10 mouse cellular contexts compared by ENCODE assay signal in the genomic region with DNA sequence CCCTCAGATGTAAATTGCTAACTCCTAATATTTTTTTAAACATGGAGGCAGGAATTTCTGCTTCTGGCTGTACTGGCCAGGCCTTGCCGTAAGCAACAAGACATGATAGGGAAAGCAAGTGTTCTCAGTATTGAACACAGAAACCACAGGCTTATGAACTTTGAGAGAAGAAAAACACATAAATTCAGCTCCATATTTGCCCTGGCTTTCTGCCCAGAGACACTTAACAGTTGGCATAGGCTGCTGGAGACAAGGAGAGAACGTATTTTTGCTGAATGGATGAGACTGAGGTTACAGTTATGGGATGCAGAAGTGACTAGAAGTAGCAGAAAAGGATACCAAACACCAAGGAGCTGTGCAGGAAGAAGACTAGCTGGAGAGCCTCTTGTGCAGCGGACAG.
DNase-seq lines count a peak whose midpoint lies in the region; ATAC-seq and TF ChIP-seq lines count a peak whose summit lies in the region.
"Had no signal": no experiment of that assay in that cellular context is flagged by ENCODE, and none has a peak within 500 bp of the region (broad histone marks: within the 10 kb centered on the region; RNA-seq: fewer than 3 reads in every experiment).

No protein-coding gene starts in this region.

- no peak for ATAC-seq in kidney, embryonic 14.5 days (ENCODE audit: low FRiP score, low TSS enrichment)
- no peak for ATAC-seq in lung, embryonic 14.5 days (ENCODE audit: insufficient read depth)
- no peak for ATAC-seq in liver, embryonic 12.5 days
- ATAC-seq: inflammation-experienced regulatory T-cells, adult 6 months had no signal

- H3K36me3 ChIP-seq in kidney, adult 2 months (ENCODE audit: control insufficient read depth, insufficient read depth, low read length), result no peaks in the 10 kb centered on the region
- H3K36me3 ChIP-seq in kidney, embryonic 14.5 days (ENCODE audit: control insufficient read depth, insufficient read depth, low read length), result no peaks in the 10 kb centered on the region
- no peaks in the 10 kb centered on the region for H3K36me3 ChIP-seq in lung, embryonic 14.5 days (ENCODE audit: insufficient read depth)
- H3K36me3 ChIP-seq in liver, embryonic 12.5 days, result no peaks in the 10 kb centered on the region

- no peak overlapping the region for H3K27ac ChIP-seq in kidney, adult 2 months (ENCODE audit: insufficient read depth, low read depth, low read length)
- no peak overlapping the region for H3K27ac ChIP-seq in kidney, embryonic 14.5 days (ENCODE audit: low read depth, low read length)
- H3K27ac ChIP-seq in lung, embryonic 14.5 days (ENCODE audit: low read depth), result no peak overlapping the region
- no peak overlapping the region for H3K27ac ChIP-seq in liver, embryonic 12.5 days
- H3K27ac ChIP-seq: liver, embryonic 14.5 days had no signal

- no peak for TF ChIP-seq CTCF in kidney, adult 2 months (conservative IDR thresholded peaks at IDR 0.05; ENCODE audit: insufficient read depth, insufficient read length, low read depth, low read length)
- TF ChIP-seq CTCF in lung, embryonic 14.5 days (IDR thresholded peaks at IDR 0.05; ENCODE audit: low read depth), result no peak

- H3K9me3 ChIP-seq in kidney, embryonic 14.5 days (ENCODE audit: control insufficient read depth, low read length), result no peaks in the 10 kb centered on the region
- no peaks in the 10 kb centered on the region for H3K9me3 ChIP-seq in lung, embryonic 14.5 days (ENCODE audit: low read depth, low read length)
- H3K9me3 ChIP-seq in liver, embryonic 12.5 days (replicated peaks), result no peaks in the 10 kb centered on the region

- H3K4me3 ChIP-seq in kidney, adult 2 months (ENCODE audit: insufficient read depth, low read depth, low read length), result no peak overlapping the region
- no peak overlapping the region for H3K4me3 ChIP-seq in kidney, embryonic 14.5 days (ENCODE audit: low read length)
- H3K4me3 ChIP-seq in lung, embryonic 14.5 days (ENCODE audit: low read depth, low read length), result no peak overlapping the region
- H3K4me3 ChIP-seq in liver, embryonic 12.5 days, result no peak overlapping the region

- intact Hi-C loops in left cerebral cortex, postnatal 25 days (cut with DNase I), result no loop called here

- H3K9ac ChIP-seq in kidney, embryonic 14.5 days (ENCODE audit: low read depth, low read length), result no peak overlapping the region
- H3K9ac ChIP-seq in lung, embryonic 14.5 days, result no peak overlapping the region
- no peak overlapping the region for H3K9ac ChIP-seq in liver, embryonic 12.5 days
- H3K9ac ChIP-seq: liver, embryonic 14.5 days had no signal

- WGBS in kidney, adult 2 months, result 66% methylated on average over 3 of the region's 3 CpGs
- WGBS in kidney, embryonic 14.5 days, result 67% methylated on average over 3 of the region's 3 CpGs
- 43% methylated on average over 3 of the region's 3 CpGs for WGBS in lung, embryonic 14.5 days
- WGBS in liver, embryonic 12.5 days (ENCODE audit: insufficient replicate concordance), result 70% methylated on average over 3 of the region's 3 CpGs

- DNase-seq in adrenal gland, postnatal 10 days, result peak; percentile 33
- no peak for DNase-seq in adrenal gland, postnatal 25 days
- peak; percentile 25 for DNase-seq in kidney, adult 2 months
- peak; percentile 8 for DNase-seq in brain, adult 2 months (ENCODE audit: low read depth, low spot score)
- DNase-seq in lung, embryonic 14.5 days, result peak; percentile 69
- DNase-seq in left cerebral cortex, postnatal 25 days (ENCODE audit: low spot score in 2 of 2), result no peak

- TF ChIP-seq POLR2A in kidney, adult 2 months (IDR thresholded peaks at IDR 0.05; ENCODE audit: low read depth, low read length), result no peak

- no peaks in the 10 kb centered on the region for H3K4me1 ChIP-seq in kidney, adult 2 months (ENCODE audit: control insufficient read depth, insufficient read depth, low read length)
- no peaks in the 10 kb centered on the region for H3K4me1 ChIP-seq in kidney, embryonic 14.5 days (ENCODE audit: control insufficient read depth, insufficient read depth, low read length)
- H3K4me1 ChIP-seq in lung, embryonic 14.5 days (ENCODE audit: insufficient read depth), result no peaks in the 10 kb centered on the region; the same call in 1 of the 2 replicates
- H3K4me1 ChIP-seq in liver, embryonic 12.5 days, result no peaks in the 10 kb centered on the region

- H3K4me2 ChIP-seq in kidney, embryonic 14.5 days (replicated peaks; ENCODE audit: low read depth, low read length), result no peak overlapping the region
- no peak overlapping the region for H3K4me2 ChIP-seq in lung, embryonic 14.5 days
- no peak overlapping the region for H3K4me2 ChIP-seq in liver, embryonic 12.5 days

- H3K27me3 ChIP-seq in kidney, adult 2 months (replicated peaks; ENCODE audit: control insufficient read depth, insufficient read depth, low read length), result no peaks in the 10 kb centered on the region
- H3K27me3 ChIP-seq in kidney, embryonic 14.5 days (ENCODE audit: control insufficient read depth, insufficient read depth, low read length), result no peaks in the 10 kb centered on the region
- H3K27me3 ChIP-seq in lung, embryonic 14.5 days (ENCODE audit: insufficient read depth, low read length), result no peaks in the 10 kb centered on the region
- H3K27me3 ChIP-seq in liver, embryonic 12.5 days (replicated peaks), result no peaks in the 10 kb centered on the region

Comparison
In these comparisons a context has a peak if more than half of its experiments do, and no peak if none do; other contexts are left out.
1. DNase-seq: peak in adrenal gland, postnatal 10 days (single experiment), kidney, adult 2 months (single experiment), brain, adult 2 months (single experiment) and lung, embryonic 14.5 days (single experiment); none in adrenal gland, postnatal 25 days (single experiment) and left cerebral cortex, postnatal 25 days (0 of 2).